Mouse (Mus musculus): ENCODE measurements at regions not wholly inside any gene's neighbourhood (a gene's known extent, or its start where the extent isn't known, plus 50 kb on each side); places are given as distances from the start of the nearest gene placed in this dataset.
A peak's percentile ranks its signal among the peaks of the same experiment; 100 is the strongest.

DNA sequence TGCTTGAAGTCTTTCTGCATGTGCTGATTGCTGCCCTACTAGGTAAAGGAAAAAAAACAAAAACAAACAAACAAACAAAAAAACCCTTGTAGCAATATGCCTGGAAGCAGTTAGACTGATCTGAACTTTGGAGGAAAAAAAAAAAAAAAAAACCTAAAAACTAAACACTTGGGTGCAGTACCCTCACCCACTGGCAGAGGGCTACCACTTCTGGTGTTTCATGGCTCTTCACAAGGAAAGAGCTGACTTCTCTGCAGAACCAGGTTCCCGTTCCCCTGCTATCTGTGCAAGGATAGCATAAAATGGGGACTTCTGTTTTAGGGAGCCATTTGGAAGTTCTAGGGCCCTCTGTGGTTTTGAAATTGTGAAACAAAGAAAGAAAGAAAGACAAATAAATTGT is 52.2 kb upstream of the Otud4 start:
- DNase-seq, result peak; percentile 28 to 29

DNA sequence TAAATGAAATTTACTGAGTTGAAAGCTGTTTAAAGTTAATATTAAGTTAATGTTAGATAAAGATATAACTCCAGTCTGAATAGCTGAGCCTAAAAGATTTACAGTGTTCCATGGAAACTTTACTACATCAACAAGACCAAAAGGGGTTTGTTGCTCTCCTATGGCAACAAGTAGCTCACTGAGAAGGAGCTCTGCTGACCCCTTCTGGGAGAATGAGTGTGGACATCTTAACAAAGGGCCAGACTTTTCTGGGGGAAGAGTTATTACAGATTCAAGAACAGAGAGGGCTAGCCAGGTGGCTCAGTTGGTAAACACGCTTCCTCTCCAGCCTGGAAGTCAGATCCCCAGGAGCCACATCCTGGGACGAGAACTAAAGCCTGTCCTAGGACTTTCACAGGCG is 54.5 kb upstream of the Otud4 start:
- peak; percentile 38 to 48 for DNase-seq

DNA sequence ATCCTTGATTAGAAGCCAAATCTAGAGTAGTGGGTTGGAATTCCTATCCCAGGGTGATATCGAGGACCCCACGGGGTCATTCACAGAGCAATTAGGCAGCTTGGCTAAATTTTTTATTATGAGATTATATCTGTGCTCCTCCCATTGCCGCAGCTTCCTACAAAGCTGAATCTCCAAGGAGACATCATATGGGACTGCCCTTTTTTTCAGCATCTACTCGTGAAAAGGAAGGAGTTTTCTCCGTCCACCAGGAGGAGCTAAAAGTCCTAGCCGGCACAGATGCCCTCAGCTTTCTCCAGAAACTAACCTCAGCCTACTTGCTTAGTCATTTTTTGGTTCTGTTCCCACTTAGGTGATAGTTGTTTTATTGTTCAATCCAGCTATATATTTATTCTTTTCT is 56.1 kb upstream of the Otud4 start:
- DNase-seq, result no peak

DNA sequence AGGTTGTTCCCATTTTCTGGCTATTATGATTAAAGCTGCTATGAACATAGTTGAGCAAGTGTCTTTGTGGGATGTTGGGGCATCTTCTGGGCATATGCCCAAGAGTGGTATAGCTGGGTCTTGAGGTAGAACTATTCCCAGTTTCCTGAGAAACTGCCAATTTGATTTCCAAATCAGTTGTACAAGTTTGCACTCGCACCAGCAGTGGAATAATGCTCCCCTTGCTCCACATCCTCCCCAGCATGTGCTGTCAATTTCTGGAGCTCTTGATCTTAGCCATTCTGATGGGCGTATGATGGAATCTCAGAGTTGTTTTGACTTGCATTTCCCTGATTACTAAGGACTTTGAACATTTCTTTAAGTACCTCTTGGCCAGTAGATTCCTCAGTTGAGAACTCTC is 57.2 kb upstream of the Otud4 start:
- DNase-seq, result no peak

DNA sequence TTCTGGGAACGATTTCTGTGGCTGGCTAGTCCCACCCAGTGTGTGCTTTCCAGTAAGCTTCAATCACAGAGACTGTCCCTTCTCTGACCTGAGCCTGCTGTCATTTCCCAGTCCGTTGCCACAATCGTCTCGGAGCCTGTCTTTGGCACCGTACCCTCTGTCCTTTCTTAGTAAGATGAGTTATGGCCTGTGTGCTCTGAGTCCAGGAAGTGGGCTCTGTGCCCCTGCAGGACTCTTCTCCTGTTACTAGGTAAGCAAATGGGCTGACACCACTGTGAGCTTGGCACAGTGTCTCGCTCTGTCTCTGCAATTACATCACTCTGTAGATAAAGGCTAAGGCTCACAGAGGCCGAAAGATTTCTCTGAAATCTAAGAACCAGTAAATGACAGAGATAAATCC is 63.3 kb upstream of the Otud4 start:
- no peak for DNase-seq

DNA sequence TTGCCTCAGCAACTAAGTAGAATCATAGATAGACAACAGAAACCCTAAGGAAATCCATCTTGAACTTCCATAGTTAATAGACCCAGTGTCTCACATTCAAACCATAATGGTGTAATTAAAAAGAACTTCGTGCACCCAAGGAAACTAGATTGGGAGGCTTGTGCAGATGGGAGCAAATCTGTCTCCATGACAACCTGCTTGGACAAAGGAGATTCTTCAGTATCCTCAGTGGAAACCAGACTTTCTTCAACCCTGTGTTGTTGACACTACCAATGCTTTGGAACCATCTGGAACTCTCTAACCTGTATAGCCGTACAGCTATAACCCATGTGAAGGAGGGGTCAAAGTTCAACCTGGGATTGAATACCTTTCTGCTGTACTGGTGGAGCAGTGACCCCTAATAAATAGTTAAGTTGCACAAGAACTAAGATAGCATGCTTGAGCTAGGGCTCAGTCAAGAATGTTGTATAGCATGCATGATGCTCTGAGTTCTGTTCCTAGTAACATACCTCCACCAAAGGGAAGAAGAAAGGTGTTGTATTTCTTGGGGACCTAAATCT is 64.2 kb upstream of the Otud4 start:
- DNase-seq, result no peak

DNA sequence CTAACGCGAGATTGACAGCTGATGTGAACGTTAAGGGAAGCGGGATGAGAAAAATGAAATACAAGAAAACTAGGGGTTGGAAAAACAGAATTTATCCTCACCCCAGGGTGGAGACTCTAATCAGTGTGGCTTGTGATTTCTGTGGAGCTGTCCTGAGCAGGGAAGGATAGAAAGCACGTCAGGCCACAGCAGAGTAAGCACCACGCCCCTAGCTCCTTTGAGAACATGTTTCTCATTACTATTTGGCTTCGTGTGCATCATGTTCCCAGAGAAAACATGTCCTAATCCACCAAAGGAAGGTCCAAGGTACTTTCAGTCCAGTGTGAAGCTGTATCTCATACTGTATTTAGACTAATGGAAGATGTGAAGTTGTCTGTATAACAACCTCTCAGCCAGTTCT is 65.9 kb upstream of the Otud4 start:
- no peak for DNase-seq

DNA sequence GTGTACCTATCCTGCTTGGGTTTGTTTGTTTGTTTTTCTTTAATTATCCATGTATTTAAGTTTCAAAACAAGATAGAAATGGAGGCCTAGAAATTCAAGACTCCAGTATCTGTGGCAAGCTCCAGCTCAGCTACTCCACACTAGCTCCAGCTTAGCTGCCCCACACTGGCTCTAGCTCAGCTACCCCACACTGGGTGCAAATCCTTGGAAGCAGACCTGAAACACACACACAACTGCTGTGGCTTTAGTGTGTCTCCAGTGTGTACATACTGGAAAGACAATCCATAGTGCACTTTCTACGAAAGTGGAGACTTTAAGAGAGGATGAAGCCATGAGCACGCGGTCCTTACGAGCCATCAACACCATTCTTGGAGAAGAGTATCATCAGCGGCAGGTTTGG is 66.9 kb upstream of the Otud4 start:
- no peak for DNase-seq

DNA sequence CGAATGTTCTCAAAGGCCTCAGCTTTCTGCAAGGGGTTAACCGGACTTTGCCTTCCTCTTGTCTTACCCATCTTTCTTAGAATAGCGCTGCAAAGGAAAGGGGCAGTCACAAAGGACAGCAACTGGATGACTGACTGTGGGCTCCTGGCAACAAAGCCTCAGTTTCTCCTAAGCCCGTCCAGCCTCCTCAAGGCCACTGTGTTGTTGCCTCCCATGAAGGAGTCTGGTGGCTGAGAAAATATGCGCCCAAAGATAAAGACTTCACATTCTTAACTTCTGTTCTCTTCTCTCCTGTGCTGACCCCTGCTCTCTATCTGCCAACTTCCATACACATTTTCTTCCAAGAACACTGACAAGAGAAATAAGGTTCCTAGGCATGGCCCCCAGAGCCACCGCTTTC is 76.3 kb upstream of the Otud4 start:
- no peak for DNase-seq

DNA sequence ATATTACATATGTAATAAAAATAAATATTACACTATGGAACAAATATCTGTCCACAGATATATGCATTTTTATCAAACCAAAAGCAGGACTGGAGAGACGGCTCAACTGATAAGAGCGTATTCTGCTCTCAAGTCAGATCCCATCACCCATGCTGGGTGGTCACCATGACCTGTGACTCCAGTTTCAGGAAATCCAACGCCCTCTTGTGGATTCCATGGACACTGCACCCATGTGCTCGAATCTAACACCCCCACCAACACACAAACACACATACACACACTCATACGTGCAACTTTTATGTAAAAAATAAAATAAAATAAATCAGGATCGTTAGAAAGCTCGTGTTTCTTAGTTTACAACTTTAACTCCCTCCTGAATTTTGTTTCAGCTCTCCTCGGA is 76.7 kb upstream of the Otud4 start:
- no peak for DNase-seq

DNA sequence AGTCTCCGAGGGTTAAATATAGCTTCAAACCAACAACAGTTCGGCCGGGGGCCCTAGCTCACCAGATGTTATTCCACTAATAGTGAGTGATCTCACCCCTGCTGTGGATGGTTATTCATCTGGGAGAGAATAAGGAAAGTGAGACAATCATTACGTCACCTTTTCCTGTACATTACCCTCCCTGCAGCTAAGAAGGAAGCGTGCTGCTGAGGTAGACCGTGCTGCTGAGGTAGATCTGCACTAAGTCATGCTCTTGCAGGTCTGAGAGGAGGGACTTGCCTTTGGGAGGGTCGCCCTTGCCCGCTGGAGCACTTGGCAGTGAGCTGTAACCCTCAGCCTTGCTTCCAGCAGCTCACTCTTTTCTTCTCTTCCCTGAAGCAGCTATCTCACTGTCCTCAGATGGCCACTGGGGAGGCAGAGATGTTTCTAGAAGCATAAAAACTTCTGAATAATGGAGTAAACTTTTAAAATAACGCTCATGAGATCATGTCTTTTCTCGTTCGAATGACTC is 77.3 kb upstream of the Otud4 start:
- DNase-seq, result no peak

DNA sequence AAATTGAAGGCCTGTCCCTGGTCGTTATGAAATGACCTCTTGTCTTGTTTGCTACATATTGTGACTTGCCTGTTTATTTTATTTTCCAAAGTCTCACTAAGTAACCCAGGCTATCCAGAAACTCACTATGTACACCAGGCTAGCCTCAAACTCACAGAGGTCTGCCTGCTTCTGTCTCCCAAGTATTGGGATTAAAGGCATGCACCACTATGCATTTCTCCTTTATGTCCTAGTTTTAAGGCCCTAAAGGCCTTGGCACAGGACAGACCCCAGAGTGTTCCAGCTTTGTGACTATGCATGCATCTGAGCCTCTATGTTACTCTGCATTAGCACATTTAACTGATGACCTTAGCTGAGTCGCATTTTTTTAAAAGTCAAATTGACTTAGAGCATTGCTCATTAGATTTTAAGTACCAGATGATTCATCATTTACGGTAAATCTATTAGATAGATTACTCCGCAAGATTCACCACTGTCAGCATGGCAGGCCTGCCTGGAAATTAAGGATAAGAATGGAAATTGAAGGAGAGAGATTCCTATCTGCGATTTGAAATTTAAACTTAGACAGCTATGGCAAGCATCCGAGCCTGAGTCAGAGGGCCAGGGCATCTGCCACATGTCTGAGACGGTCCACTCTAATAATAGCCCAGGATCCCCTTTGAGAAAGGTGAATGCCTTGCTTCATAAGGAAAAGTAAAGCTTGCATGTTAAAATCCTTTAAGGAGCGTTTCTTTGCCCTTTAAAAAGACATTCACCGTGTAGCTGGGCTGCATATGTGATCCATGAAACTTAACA is 78.0 kb upstream of the Otud4 start:
- no peak for DNase-seq

DNA sequence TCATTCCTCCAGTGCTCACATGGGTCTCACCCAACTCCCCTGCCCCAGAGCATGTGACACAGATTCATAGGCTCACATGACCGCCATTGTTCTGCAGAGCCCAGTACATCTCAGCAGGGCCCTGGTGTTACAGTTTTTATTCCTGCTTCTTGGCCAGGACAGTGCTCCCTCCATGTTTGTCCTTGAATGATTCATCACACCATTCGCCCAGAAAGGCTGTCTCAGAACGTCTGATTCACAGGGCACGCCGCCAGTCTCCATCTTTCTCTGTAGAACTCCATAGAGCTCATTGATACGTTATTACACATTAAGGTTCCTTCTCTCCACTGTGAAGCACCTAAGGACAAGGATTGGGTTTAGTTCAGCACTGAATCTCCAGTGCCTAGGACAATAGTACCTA is 79.9 kb upstream of the Otud4 start:
- no peak for DNase-seq

DNA sequence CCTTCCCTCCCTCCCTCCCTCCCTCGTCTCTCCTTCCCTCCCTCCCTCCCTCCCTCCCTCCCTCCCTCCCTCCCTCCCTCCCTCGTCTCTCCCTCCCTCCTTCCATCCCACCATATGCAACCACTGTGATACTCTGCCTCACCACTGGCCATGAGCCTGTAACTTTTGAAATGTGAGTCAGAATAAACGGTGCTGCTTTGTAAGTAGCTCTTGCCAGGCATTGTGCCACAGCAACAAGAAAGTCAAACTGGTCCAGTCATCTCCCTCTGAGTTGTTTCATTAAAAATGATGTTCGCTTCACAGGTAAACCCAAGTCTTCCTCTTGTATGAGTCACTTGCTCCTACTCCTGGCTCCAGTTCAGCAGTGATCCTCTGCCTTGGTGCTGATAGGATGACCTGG is 85.1 kb upstream of the Otud4 start:
- no peak for DNase-seq

DNA sequence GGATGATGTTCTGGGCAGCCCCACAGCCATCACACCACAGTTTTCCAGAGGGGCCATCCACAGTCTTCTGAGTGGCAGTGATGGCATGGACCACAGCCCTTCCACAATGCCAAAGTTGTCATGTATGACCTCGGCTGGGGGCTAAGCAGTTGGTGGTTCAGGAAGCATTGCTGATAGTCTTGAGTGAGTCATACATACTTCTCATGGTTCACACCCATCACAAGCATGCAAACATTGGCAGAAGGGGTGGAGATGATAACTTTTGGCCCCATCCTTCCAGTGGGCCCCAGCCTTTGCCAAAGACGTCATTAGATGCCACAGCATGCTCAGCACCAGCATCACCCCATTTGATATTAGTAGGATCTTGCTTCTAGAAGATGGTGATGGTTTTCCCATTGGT is 89.3 kb upstream of the Otud4 start:
- DNase-seq, result no peak

DNA sequence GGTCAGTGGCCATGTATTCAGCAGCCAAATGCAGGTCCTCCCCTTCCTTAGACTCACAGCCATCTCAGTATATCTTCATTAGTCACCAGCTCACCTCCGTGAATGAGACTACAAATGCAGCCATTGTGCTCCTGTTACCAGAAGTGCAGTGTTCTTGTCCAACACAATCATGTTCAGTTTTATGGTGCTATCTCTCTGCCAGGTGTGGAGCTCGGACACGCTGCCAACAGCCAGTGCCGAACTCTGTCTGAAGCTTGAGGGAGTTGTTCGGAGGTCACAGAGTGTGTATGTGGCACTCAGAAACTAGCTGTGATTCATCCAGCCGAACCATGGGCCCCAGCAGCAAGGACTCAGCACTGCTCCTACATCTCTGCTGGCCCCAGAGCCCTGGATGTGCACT is 91.3 kb upstream of the Otud4 start:
- no peak for DNase-seq

DNA sequence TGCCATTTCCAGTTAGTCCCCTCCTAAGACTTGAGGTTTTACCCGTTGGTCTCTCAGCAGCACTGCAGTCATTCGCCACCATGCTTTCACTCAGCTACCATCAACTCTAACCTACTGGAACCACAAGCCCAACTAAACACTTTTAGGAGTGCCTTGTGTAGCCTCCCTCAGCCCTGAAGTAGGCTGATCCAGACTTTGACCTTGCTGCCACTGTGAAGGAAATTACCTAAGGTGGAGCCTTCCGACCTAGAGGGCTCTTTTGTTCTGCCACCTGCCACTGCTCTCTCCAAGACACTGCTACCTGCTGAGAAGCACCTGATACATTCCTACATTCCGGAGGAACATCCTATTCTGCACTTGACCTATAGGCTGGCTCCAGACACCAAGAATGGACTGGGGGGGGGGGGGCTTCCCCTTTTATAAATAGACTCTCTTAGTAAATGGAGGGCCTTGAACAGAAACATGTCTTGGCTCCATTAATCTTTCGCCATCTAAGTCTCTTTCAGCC is 93.5 kb upstream of the Otud4 start:
- no peak for DNase-seq

DNA sequence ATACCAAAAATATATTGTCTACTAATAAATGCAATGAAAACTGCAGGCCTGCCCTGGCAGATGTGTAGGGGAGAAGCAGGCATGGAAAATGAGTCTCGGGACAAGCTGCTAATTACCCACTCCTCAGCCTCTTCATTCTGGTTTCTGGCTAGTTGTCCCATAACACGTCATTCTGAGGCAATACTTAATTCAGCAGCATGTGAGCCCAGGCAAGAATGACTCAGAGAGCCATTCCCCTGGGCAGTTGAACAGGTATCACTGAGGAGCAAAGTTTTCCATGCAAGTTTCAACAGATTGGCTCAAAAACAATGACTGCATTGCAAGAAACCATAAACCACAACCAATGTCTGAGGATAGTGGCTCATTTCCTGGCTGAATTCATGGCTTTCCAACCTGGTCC is 97.0 kb upstream of the Otud4 start:
- no peak for DNase-seq

DNA sequence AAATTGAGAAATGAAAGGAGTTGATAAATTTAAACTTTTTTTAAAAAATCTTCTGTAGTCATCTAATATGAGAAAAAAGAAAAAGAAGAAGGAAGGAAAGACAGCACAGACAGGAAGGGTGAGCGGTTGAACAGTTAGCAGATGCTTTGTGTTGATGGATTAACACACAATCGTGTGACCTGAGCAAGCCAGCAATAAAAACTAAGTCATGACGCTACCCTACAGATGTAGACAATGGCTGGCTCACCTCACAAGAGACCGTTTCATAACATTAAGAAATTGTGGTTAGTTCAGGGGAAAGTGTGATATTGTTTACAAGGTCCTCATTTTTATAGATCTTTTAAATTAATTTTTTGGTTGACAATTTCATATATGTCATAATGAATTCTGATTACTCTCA is 99.4 kb upstream of the Otud4 start:
- no peak for DNase-seq

DNA sequence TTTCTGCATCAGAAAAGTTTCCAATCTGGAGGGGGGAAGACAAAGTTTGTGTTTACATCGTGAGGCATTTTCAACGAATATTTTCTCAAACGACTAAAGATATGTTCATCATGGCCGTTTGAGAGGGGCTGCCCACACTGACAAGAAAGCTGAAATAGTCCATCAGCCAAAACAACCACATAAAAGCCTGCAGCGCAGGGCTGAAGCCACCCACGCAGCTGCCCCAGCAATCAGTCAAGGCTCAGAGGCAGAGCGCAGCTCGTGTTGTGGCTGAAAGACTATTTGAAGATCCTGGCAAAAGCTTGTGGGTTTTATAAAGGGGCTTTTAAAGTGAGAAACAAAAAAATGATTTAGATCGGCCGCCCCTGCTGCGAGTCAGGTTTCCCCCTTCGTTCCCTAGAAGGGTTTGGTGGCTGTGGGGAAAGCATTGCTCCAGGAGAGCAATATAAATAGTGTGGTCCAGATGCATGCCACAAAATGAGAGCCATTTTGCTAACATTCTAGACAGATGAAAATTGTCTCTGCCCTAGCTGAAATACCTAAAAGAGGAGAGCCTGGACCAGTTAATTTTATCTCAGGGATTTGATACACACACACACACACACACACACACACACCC is 105.0 kb upstream of the Otud4 start:
- no peak for DNase-seq

DNA sequence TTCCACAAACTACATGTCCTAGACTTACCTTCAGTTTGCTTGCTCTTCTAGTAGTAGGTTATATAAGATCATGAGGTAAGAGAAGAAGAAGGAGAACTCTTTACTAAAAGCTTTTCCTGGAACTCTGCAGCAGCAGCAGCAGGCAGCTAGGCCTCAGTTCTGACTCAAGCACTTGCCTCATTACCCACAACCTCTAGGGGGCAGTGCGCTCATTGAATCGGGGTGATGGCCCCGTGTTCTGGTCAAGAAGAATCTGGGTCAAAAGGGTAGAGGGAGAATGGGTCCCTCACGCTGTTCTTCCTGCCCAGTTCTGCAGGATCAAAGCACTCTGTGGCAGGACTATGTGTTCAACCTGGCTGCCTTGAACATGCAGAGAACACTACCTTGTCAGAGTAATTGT is 109.9 kb upstream of the Otud4 start:
- DNase-seq, result no peak

DNA sequence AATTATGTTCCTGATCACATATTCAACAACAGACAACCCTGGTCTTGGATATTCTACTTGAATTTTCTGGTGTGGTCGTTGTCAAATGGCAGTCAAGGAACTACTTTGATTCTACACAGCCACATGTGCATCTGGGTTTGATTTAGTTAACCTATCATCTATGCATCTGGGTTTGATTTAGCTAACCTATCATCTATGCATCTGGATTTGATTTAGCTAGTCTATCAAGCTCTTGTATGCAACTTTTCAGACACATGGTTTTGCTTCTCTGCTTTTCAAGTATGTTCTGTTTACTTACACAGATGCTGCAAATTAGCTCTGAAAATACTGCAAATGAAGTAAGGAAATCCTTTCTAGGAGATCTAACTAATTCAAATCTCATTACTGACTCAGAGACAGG is 117.4 kb upstream of the Otud4 start:
- DNase-seq, result no peak

DNA sequence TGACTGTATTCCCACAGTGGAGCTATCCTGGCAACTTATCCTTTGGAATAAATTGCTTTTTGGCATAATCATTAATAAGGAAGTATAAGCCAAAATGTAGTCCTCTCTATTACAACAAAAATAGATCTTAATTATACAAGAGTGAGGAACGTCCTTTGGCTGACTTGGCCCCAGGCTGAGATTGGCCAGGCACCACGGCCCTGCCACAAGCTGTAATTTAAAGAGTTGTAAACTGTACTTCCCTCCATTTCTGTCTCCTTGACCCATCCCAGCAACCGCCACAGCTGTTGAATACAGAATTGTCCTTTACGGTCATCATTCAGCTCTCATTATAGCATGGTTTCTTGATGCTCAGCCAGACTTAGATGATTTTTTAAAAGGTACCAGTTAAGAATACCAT is 119.6 kb upstream of the Smad1 start:
- DNase-seq, result no peak

DNA sequence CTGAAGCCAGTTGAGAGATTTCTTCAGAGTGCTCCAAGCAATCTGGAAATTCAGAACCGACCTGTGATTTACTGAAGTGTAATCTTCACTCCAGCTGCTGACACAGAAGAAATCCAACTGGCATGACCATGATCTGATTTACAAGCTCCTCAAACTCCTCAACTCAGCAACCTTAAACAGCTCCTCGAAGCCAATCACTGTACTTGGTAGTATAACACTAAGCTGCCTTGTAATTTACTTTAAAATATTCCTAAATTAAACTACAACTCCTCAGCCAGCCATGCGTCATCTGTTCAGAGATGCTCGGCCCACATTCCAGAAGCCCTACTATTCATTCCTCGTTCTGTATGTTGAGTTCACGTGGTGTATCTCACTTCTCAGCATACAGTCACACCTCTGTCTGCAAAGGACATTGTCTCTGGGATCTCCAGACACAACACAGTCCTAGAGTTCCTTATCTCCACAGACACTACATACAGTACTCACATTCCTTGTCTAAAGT is 116.0 kb upstream of the Smad1 start:
- no peak for DNase-seq
